Mouse (Mus musculus): ENCODE measurements at regions not wholly inside any gene's neighbourhood (a gene's known extent, or its start where the extent isn't known, plus 50 kb on each side); places are given as distances from the start of the nearest gene placed in this dataset. TPM values are rescaled to one million over a fixed set of nuclear protein-coding genes. Genes with fewer than 3 reads are reported as not detected.

Small RNA genes in the stretch of these regions (microRNA-seq; reads per million reads assigned to microRNA genes)
- not detected for gene Mir7094-1
- gene Mir7094-2: not detected

Measured in stomach, embryonic 14.5 days (tissue).